Mouse (Mus musculus) erythroblast, embryonic 14.5 days (primary cell): ENCODE data around the gene Pfdn5.

Source experiments
- GATA1 ChIP-seq: IDR thresholded peaks from 2 replicates; pipeline ENCODE4 v1.6.1; 2012; ENCODE audit warnings: low read length, inconsistent platforms, mixed read lengths
- TAL1 ChIP-seq: IDR thresholded peaks from 3 replicates; pipeline ENCODE4 v1.6.1; 2012; ENCODE audit warnings: low read length, inconsistent platforms, mixed read lengths

DNA sequence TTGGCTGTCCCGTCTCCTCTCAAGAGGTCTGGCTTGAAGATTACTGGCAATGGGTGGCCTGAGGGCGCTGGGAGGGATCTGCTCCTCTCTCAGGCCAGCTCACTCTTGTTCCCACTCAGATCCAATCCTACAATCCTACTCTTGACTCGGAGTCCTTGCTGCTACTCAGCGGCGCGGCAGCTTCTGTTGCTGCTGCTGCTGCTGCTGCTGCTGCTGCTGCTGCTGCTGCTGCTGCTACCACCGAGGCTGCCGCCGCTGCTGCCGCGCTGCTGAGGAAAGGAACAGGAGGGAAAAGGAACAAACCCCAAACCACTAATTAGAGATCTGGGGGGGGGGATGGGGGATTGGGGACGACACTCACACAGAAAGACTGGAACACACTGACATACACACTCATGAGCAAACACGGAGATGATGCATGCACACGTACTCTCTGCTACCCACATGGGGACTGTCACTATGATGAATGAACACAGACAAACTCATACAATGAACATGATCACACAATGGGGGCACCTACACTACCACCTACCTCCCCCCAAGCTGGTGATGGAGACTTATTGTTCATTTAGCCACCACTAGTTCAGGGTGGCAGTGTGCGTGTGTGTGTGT is 40.9 kb downstream of the Pfdn5 start, which contains the start of gene Sp7:
- TF ChIP-seq GATA1, result no peak
- TF ChIP-seq TAL1, result no peak
